Comparison of ENCODE assay signal across 30 mouse cellular contexts in the genomic region with DNA sequence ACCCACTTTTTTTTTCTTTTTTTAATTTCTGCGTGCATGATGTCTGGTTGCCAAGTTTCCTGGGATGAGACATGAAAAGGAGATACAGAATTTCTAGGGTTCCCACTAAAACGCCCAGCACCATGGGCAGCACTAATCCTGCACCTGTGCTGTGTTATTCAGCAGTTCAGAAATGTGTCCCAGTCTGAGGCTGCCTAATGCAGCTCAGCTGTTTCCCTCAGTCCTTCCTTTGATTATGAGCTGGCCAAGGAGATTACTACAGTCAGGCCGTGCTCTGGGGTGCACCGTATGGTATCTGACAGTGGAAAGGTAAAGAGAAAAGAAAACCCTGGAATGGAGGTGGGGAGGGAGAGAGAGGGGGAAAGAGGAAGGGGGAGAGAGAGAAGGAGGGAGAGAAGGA.
DNase-seq lines count a peak whose midpoint lies in the region; ATAC-seq and TF ChIP-seq lines count a peak whose summit lies in the region.
"Had no signal": no experiment of that assay in that cellular context is flagged by ENCODE, and none has a peak within 500 bp of the region (broad histone marks: within the 10 kb centered on the region; RNA-seq: fewer than 3 reads in every experiment).

No protein-coding gene starts in this region.

- peaks cover 6% of the 10 kb centered on the region for H3K4me1 ChIP-seq in stomach, embryonic 14.5 days (ENCODE audit: control insufficient read depth, insufficient read depth, low read length)
- no peaks in the 10 kb centered on the region for H3K4me1 ChIP-seq in stomach, postnatal 0 days (replicated peaks; ENCODE audit: control insufficient read depth, insufficient read depth)
- peaks cover 15% of the 10 kb centered on the region for H3K4me1 ChIP-seq in limb, embryonic 13.5 days
- peaks cover 3% of the 10 kb centered on the region; the same call in 1 of the 2 replicates for H3K4me1 ChIP-seq in stomach, embryonic 16.5 days (ENCODE audit: control insufficient read depth, insufficient read depth, low read length)
- H3K4me1 ChIP-seq: heart, embryonic 12.5 days; liver, embryonic 13.5 days had no signal

- H3K9ac ChIP-seq in stomach, embryonic 14.5 days (replicated peaks; ENCODE audit: low read depth, low read length): no peak overlapping the region
- no peak overlapping the region for H3K9ac ChIP-seq in stomach, postnatal 0 days (ENCODE audit: low read length)
- no peak overlapping the region for H3K9ac ChIP-seq in limb, embryonic 13.5 days
- no peak overlapping the region for H3K9ac ChIP-seq in stomach, embryonic 16.5 days (ENCODE audit: low read length)
- H3K9ac ChIP-seq: forebrain, embryonic 13.5 days; heart, embryonic 12.5 days; hindbrain, embryonic 13.5 days; limb, embryonic 15.5 days; liver, embryonic 13.5 days had no signal

- H3K9me3 ChIP-seq in stomach, embryonic 14.5 days (ENCODE audit: control insufficient read depth, low read depth, low read length): no peaks in the 10 kb centered on the region
- no peaks in the 10 kb centered on the region for H3K9me3 ChIP-seq in stomach, postnatal 0 days (ENCODE audit: control insufficient read depth, low read length)
- H3K9me3 ChIP-seq in limb, embryonic 13.5 days: no peaks in the 10 kb centered on the region
- H3K9me3 ChIP-seq in stomach, embryonic 16.5 days (replicated peaks; ENCODE audit: control insufficient read depth, low read length): no peaks in the 10 kb centered on the region
- H3K9me3 ChIP-seq: forebrain, embryonic 13.5 days; heart, embryonic 12.5 days; hindbrain, embryonic 13.5 days; limb, embryonic 15.5 days; liver, embryonic 13.5 days had no signal

- 0 out of 2 replicates have a peak, but pooled peaks have one; percentile 18 for ATAC-seq in stomach, embryonic 14.5 days (ENCODE audit: insufficient number of reproducible peaks, insufficient read depth, low FRiP score, low read depth)
- no peak for ATAC-seq in stomach, postnatal 0 days (ENCODE audit: low FRiP score, low TSS enrichment)
- peak; percentile 90; the same call in 1 of the 2 replicates for ATAC-seq in limb, embryonic 13.5 days (ENCODE audit: low FRiP score, low read depth)
- ATAC-seq in stomach, embryonic 16.5 days (ENCODE audit: insufficient read depth, low FRiP score): no peak
- ATAC-seq: activated CD4-positive, CD25-positive, alpha-beta regulatory T cell, adult 4 months; forebrain, embryonic 13.5 days; intestine, embryonic 16.5 days had no signal

- H3K27me3 ChIP-seq in stomach, embryonic 14.5 days (ENCODE audit: control insufficient read depth, insufficient read depth, low read length): no peaks in the 10 kb centered on the region
- H3K27me3 ChIP-seq in stomach, postnatal 0 days (ENCODE audit: control insufficient read depth, insufficient read depth, low read length): no peaks in the 10 kb centered on the region
- H3K27me3 ChIP-seq in limb, embryonic 13.5 days: no peaks in the 10 kb centered on the region; the same call in 1 of the 2 replicates
- H3K27me3 ChIP-seq in stomach, embryonic 16.5 days (ENCODE audit: control insufficient read depth, insufficient read depth, low read length): no peaks in the 10 kb centered on the region
- H3K27me3 ChIP-seq: CH12.LX; forebrain, embryonic 13.5 days; heart, embryonic 12.5 days; hindbrain, embryonic 13.5 days; limb, embryonic 15.5 days; liver, embryonic 13.5 days had no signal

- no peak overlapping the region for H3K4me2 ChIP-seq in stomach, embryonic 14.5 days (replicated peaks; ENCODE audit: low read depth, low read length)
- no peak overlapping the region for H3K4me2 ChIP-seq in stomach, postnatal 0 days (replicated peaks; ENCODE audit: low read depth)
- no peak overlapping the region for H3K4me2 ChIP-seq in limb, embryonic 13.5 days (replicated peaks)
- H3K4me2 ChIP-seq in stomach, embryonic 16.5 days (ENCODE audit: low read depth, low read length): no peak overlapping the region
- H3K4me2 ChIP-seq: forebrain, embryonic 13.5 days; heart, embryonic 12.5 days; hindbrain, embryonic 13.5 days; limb, embryonic 15.5 days; liver, embryonic 13.5 days had no signal

- H3K27ac ChIP-seq in stomach, embryonic 14.5 days (ENCODE audit: low read length): peak overlapping the region; percentile 76
- H3K27ac ChIP-seq in stomach, postnatal 0 days (replicated peaks): no peak overlapping the region
- no peak overlapping the region for H3K27ac ChIP-seq in limb, embryonic 13.5 days
- H3K27ac ChIP-seq in stomach, embryonic 16.5 days (ENCODE audit: low read length): peak overlapping the region; percentile 23; the same call in 1 of the 2 replicates
- H3K27ac ChIP-seq: forebrain, embryonic 13.5 days; gastrocnemius, adult 2 months; heart, adult 2 months; hindbrain, embryonic 13.5 days; limb, embryonic 15.5 days; liver, embryonic 13.5 days had no signal

- DNase-seq in embryo, embryonic 11 days: peak; percentile 24
- no peak for DNase-seq in embryo, embryonic 9.5 days (ENCODE audit: extremely low spot score)
- no peak for DNase-seq in stomach, postnatal 0 days (ENCODE audit: low spot score)
- DNase-seq in frontal cortex, postnatal 25 days (ENCODE audit: low spot score in 2 of 2): no peak
- DNase-seq in cerebellum, postnatal 10 days: no peak
- DNase-seq: adrenal gland, adult 2 months; cerebellum, adult 18-20 months; cerebellum, postnatal 14 days; gastrocnemius, adult 2 months; heart, adult 2 months; heart, postnatal 4 days; kidney, adult 8-10 months; kidney, postnatal 10 days; layer of hippocampus, adult 9-11 months; liver, embryonic 13.5 days; lung, adult 18-20 months; lung, postnatal 14 days; midbrain, embryonic 14.5 days; right cerebral cortex, postnatal 25 days; thymus, postnatal 14 days had no signal

- no peak for TF ChIP-seq EP300 in stomach, postnatal 0 days (optimal IDR thresholded peaks at IDR 0.05)

- H3K36me3 ChIP-seq in stomach, embryonic 14.5 days (ENCODE audit: control insufficient read depth, insufficient read depth, low read length): no peaks in the 10 kb centered on the region
- H3K36me3 ChIP-seq in stomach, postnatal 0 days (ENCODE audit: control insufficient read depth, insufficient read depth, low read length): no peaks in the 10 kb centered on the region
- H3K36me3 ChIP-seq in limb, embryonic 13.5 days: no peaks in the 10 kb centered on the region
- no peaks in the 10 kb centered on the region for H3K36me3 ChIP-seq in stomach, embryonic 16.5 days (ENCODE audit: control insufficient read depth, insufficient read depth, low read length)
- H3K36me3 ChIP-seq: heart, embryonic 12.5 days; hindbrain, embryonic 13.5 days; limb, embryonic 15.5 days; liver, embryonic 13.5 days had no signal

- H3K4me3 ChIP-seq in stomach, embryonic 14.5 days (ENCODE audit: low read depth, low read length): no peak overlapping the region
- H3K4me3 ChIP-seq in stomach, postnatal 0 days (ENCODE audit: low read depth, low read length): no peak overlapping the region
- no peak overlapping the region for H3K4me3 ChIP-seq in limb, embryonic 13.5 days
- H3K4me3 ChIP-seq in stomach, embryonic 16.5 days (replicated peaks; ENCODE audit: low read length): no peak overlapping the region
- H3K4me3 ChIP-seq: forebrain, embryonic 13.5 days; gastrocnemius, adult 2 months; heart, adult 2 months; heart, embryonic 12.5 days; hindbrain, embryonic 13.5 days; limb, embryonic 15.5 days; liver, embryonic 13.5 days had no signal

- WGBS in stomach, embryonic 14.5 days: 23% methylated on average over 4 of the region's 4 CpGs
- 24% methylated on average over 4 of the region's 4 CpGs for WGBS in stomach, postnatal 0 days
- WGBS in limb, embryonic 13.5 days: 24% methylated on average over 4 of the region's 4 CpGs
- 19% methylated on average over 4 of the region's 4 CpGs for WGBS in stomach, embryonic 16.5 days

- no peak for TF ChIP-seq CTCF in stomach, postnatal 0 days (IDR thresholded peaks at IDR 0.05; ENCODE audit: low read depth)

Comparison
In these comparisons a context has a peak if more than half of its experiments do, and no peak if none do; other contexts are left out.
1. ATAC-seq: peak in stomach, embryonic 14.5 days (single experiment) and limb, embryonic 13.5 days (single experiment); none in stomach, postnatal 0 days (single experiment) and stomach, embryonic 16.5 days (single experiment).
2. H3K27ac ChIP-seq: peak in stomach, embryonic 14.5 days (single experiment) and stomach, embryonic 16.5 days (single experiment); none in stomach, postnatal 0 days (single experiment) and limb, embryonic 13.5 days (single experiment).